34 mouse cellular contexts compared by ENCODE assay signal in the genomic region with DNA sequence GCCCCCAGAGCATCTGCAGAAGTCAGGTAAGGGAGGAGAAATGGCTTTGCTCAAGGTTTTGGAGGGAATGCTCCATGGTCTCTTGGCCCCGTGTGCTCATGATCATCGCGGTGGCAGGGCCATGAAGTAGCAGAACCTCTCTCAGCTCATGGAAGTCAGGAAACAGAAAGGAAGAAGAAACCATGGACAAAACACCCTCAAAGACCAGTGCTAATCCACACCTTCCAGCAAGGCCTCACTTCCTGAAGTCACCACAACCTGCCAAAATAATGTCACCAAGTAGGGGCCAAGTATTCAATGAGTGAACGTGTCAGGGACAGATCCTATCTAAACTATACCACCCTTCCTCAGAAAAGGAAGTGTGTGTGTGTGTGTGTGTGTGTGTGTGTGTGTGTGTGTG. TPM values are rescaled to one million over a fixed set of nuclear protein-coding genes. Genes with fewer than 3 reads are reported as not detected.
A peak's percentile ranks its signal among the peaks of the same experiment; 100 is the strongest.
DNase-seq lines count a peak whose midpoint lies in the region; ATAC-seq and TF ChIP-seq lines count a peak whose summit lies in the region.
"Had no signal": no experiment of that assay in that cellular context is flagged by ENCODE, and none has a peak within 500 bp of the region (broad histone marks: within the 10 kb centered on the region; RNA-seq: fewer than 3 reads in every experiment).

No protein-coding gene starts in this region.

- no peak for TF ChIP-seq EP300 in liver, postnatal 0 days (IDR thresholded peaks at IDR 0.05; ENCODE audit: low read depth)

- DNase-seq in liver, embryonic 13.5 days = no peak
- DNase-seq in liver, postnatal 0 days = no peak
- DNase-seq in 416B (ENCODE audit: low read depth) = peak; percentile 70
- peak; percentile 13 for DNase-seq in R1 (ENCODE audit: low read depth, low spot score)
- no peak for DNase-seq in kidney, adult 2 months
- no peak for DNase-seq in adrenal gland, postnatal 25 days
- DNase-seq: adrenal gland, adult 2 months; adrenal gland, postnatal 14 days; cerebellum, adult 11-12 months; cerebellum, adult 8-10 months; cerebellum, postnatal 10 days; cerebellum, postnatal 36 days; forebrain, postnatal 0 days; gastrocnemius, adult 2 months; gastrocnemius, postnatal 14 days; heart, adult 18-20 months; heart, postnatal 10 days; heart, postnatal 36 days had no signal

- TF ChIP-seq POLR2A in kidney, adult 2 months (IDR thresholded peaks at IDR 0.05; ENCODE audit: low read depth, low read length) = no peak

- H3K27ac ChIP-seq in liver, embryonic 13.5 days = peak overlapping the region; percentile 43; the same call in 1 of the 2 replicates
- no peak overlapping the region for H3K27ac ChIP-seq in liver, postnatal 0 days (ENCODE audit: low read depth)
- no peak overlapping the region for H3K27ac ChIP-seq in intestine, embryonic 15.5 days
- H3K27ac ChIP-seq in kidney, adult 2 months (ENCODE audit: insufficient read depth, low read depth, low read length) = no peak overlapping the region
- H3K27ac ChIP-seq: gastrocnemius, adult 2 months; heart, embryonic 15.5 days; hindbrain, embryonic 10.5 days; hindbrain, embryonic 13.5 days had no signal

- H3K4me2 ChIP-seq in liver, embryonic 13.5 days = no peak overlapping the region
- H3K4me2 ChIP-seq in liver, postnatal 0 days (ENCODE audit: low read depth, low read length) = no peak overlapping the region
- no peak overlapping the region for H3K4me2 ChIP-seq in intestine, embryonic 15.5 days (replicated peaks)
- H3K4me2 ChIP-seq: heart, embryonic 12.5 days; heart, embryonic 15.5 days; hindbrain, embryonic 13.5 days had no signal

- peaks cover 49% of the 10 kb centered on the region for H3K4me1 ChIP-seq in liver, embryonic 13.5 days (replicated peaks)
- peaks cover 10% of the 10 kb centered on the region for H3K4me1 ChIP-seq in liver, postnatal 0 days (ENCODE audit: insufficient read depth)
- no peaks in the 10 kb centered on the region for H3K4me1 ChIP-seq in intestine, embryonic 15.5 days (replicated peaks)
- H3K4me1 ChIP-seq in kidney, adult 2 months (ENCODE audit: control insufficient read depth, insufficient read depth, low read length) = no peaks in the 10 kb centered on the region
- H3K4me1 ChIP-seq: heart, embryonic 12.5 days; heart, embryonic 15.5 days; hindbrain, embryonic 13.5 days had no signal

- H3K36me3 ChIP-seq in liver, embryonic 13.5 days = no peaks in the 10 kb centered on the region
- H3K36me3 ChIP-seq in liver, postnatal 0 days (replicated peaks; ENCODE audit: insufficient read depth, low read length) = no peaks in the 10 kb centered on the region
- H3K36me3 ChIP-seq in intestine, embryonic 15.5 days = no peaks in the 10 kb centered on the region
- H3K36me3 ChIP-seq in kidney, adult 2 months (ENCODE audit: control insufficient read depth, insufficient read depth, low read length) = no peaks in the 10 kb centered on the region
- H3K36me3 ChIP-seq: heart, embryonic 12.5 days; heart, embryonic 15.5 days; hindbrain, embryonic 10.5 days; hindbrain, embryonic 13.5 days had no signal

- H3K27me3 ChIP-seq in liver, embryonic 13.5 days = peaks cover 23% of the 10 kb centered on the region; the same call in 1 of the 2 replicates
- no peaks in the 10 kb centered on the region for H3K27me3 ChIP-seq in liver, postnatal 0 days (ENCODE audit: insufficient read depth, low read length)
- no peaks in the 10 kb centered on the region for H3K27me3 ChIP-seq in intestine, embryonic 15.5 days (replicated peaks)
- H3K27me3 ChIP-seq in kidney, adult 2 months (replicated peaks; ENCODE audit: control insufficient read depth, insufficient read depth, low read length) = no peaks in the 10 kb centered on the region
- H3K27me3 ChIP-seq: heart, embryonic 15.5 days had no signal

- H3K9me3 ChIP-seq in liver, embryonic 13.5 days (replicated peaks) = no peaks in the 10 kb centered on the region
- H3K9me3 ChIP-seq in liver, postnatal 0 days (ENCODE audit: low read length) = no peaks in the 10 kb centered on the region
- H3K9me3 ChIP-seq in intestine, embryonic 15.5 days = no peaks in the 10 kb centered on the region
- H3K9me3 ChIP-seq: heart, embryonic 12.5 days; heart, embryonic 15.5 days; hindbrain, embryonic 10.5 days; hindbrain, embryonic 13.5 days had no signal

- ATAC-seq in liver, embryonic 13.5 days (ENCODE audit: low read depth) = no peak
- no peak for ATAC-seq in liver, postnatal 0 days
- ATAC-seq in granulocyte monocyte progenitor cell, adult 5-6 weeks (replicated peaks; ENCODE audit: poor library complexity, severe bottlenecking) = peak; percentile 14; the same call in 1 of the 2 replicates
- no peak for ATAC-seq in intestine, embryonic 15.5 days
- ATAC-seq: CD4-positive, CD25-positive, alpha-beta regulatory T cell, adult 4 months; forebrain, embryonic 14.5 days; forebrain, postnatal 0 days; hindbrain, embryonic 16.5 days had no signal

- WGBS in liver, embryonic 13.5 days (ENCODE audit: insufficient replicate concordance) = 43% methylated on average over 4 of the region's 4 CpGs
- 53% methylated on average over 4 of the region's 4 CpGs for WGBS in liver, postnatal 0 days (ENCODE audit: insufficient replicate concordance)
- WGBS in intestine, embryonic 15.5 days = 83% methylated on average over 4 of the region's 4 CpGs
- WGBS in kidney, adult 2 months = 83% methylated on average over 4 of the region's 4 CpGs

- no peak for TF ChIP-seq CTCF in liver, postnatal 0 days (IDR thresholded peaks at IDR 0.05; ENCODE audit: low read depth)
- no peak for TF ChIP-seq CTCF in kidney, adult 2 months (conservative IDR thresholded peaks at IDR 0.05; ENCODE audit: insufficient read depth, insufficient read length, low read depth, low read length)

- no peak overlapping the region for H3K9ac ChIP-seq in liver, embryonic 13.5 days
- H3K9ac ChIP-seq in liver, postnatal 0 days (replicated peaks) = no peak overlapping the region
- no peak overlapping the region for H3K9ac ChIP-seq in intestine, embryonic 15.5 days
- H3K9ac ChIP-seq: forebrain, postnatal 0 days; heart, embryonic 12.5 days; heart, embryonic 15.5 days; hindbrain, embryonic 13.5 days had no signal

- H3K4me3 ChIP-seq in liver, embryonic 13.5 days (replicated peaks) = no peak overlapping the region
- no peak overlapping the region for H3K4me3 ChIP-seq in liver, postnatal 0 days (ENCODE audit: low read depth, low read length)
- no peak overlapping the region for H3K4me3 ChIP-seq in intestine, embryonic 15.5 days (replicated peaks)
- H3K4me3 ChIP-seq in kidney, adult 2 months (ENCODE audit: insufficient read depth, low read depth, low read length) = no peak overlapping the region
- H3K4me3 ChIP-seq: gastrocnemius, adult 2 months; heart, embryonic 12.5 days; heart, embryonic 15.5 days; hindbrain, embryonic 10.5 days; hindbrain, embryonic 13.5 days had no signal

RNA-seq across cellular contexts. Expression of gene Gm9844, which starts 0.8 kb away (rescaled TPM):
- 1.9 and 2.5 TPM in 2 replicates for polyA plus RNA-seq in liver, embryonic 13.5 days (2015; fragmentation: Nextera tagmentation; extraction: Ambion mirVana)
- polyA plus RNA-seq in liver, postnatal 0 days (2015; fragmentation: Nextera tagmentation; extraction: Ambion mirVana) = 1.6 and 2.7 TPM in 2 replicates
- 3.2 and 7.1 TPM in 2 replicates for total RNA-seq in granulocyte monocyte progenitor cell, adult 5-6 weeks (2014; fragmentation: Nextera tagmentation)
- total RNA-seq in granulocyte monocyte progenitor cell, adult 5-6 weeks (2017) = 3.6 and 12.8 TPM in 2 replicates
- 17.2 and 17.8 TPM in 2 replicates for polyA plus RNA-seq in intestine, embryonic 15.5 days (2015; fragmentation: Nextera tagmentation; extraction: Ambion mirVana)
- polyA plus RNA-seq in kidney, adult 2 months (2012; rRNA removed) = 0.94 and 2.2 TPM in 2 replicates
- total RNA-seq in adrenal gland, postnatal 25 days (2021) = 0.94 TPM in 1 of 2 replicates, not detected in the other
- total RNA-seq: gastrocnemius, adult 2 months; heart, adult 18-20 months; heart, postnatal 36 days had no signal
- polyA plus RNA-seq: adrenal gland, adult 2 months had no signal

RNA-seq across cellular contexts. Expression of gene Lypd4, which starts 6.9 kb away (rescaled TPM):
- polyA plus RNA-seq in liver, embryonic 13.5 days (2015; fragmentation: Nextera tagmentation; extraction: Ambion mirVana) = not detected in 2 replicates
- polyA plus RNA-seq in liver, postnatal 0 days (2015; fragmentation: Nextera tagmentation; extraction: Ambion mirVana) = not detected in 2 replicates
- total RNA-seq in granulocyte monocyte progenitor cell, adult 5-6 weeks (2014; fragmentation: Nextera tagmentation) = not detected in 2 replicates
- not detected in 2 replicates for total RNA-seq in granulocyte monocyte progenitor cell, adult 5-6 weeks (2017)
- not detected in 2 replicates for polyA plus RNA-seq in intestine, embryonic 15.5 days (2015; fragmentation: Nextera tagmentation; extraction: Ambion mirVana)
- 0.14 and 0.23 TPM in 2 replicates for polyA plus RNA-seq in kidney, adult 2 months (2012; rRNA removed)
- total RNA-seq in adrenal gland, postnatal 25 days (2021) = not detected in 2 replicates
- total RNA-seq: adrenal gland, adult 2 months; adrenal gland, postnatal 14 days; forebrain, postnatal 0 days; gastrocnemius, adult 2 months; gastrocnemius, postnatal 14 days; gastrocnemius, postnatal 4 days; heart, adult 18-20 months; heart, postnatal 10 days; heart, postnatal 36 days had no signal
- polyA plus RNA-seq: adrenal gland, adult 2 months; brain, embryonic 14.5 days; C2C12; CD4-positive, CD25-positive, alpha-beta regulatory T cell, adult 4 months; embryonic facial prominence, embryonic 11.5 days; embryonic facial prominence, embryonic 14.5 days; forebrain, embryonic 11.5 days; forebrain, embryonic 14.5 days; forebrain, postnatal 0 days; frontal cortex, adult 2 months; heart, embryonic 12.5 days; heart, embryonic 15.5 days; hindbrain, embryonic 10.5 days; hindbrain, embryonic 13.5 days had no signal

RNA-seq across cellular contexts. Expression of gene Dmrtc2, which starts 7.0 kb away (rescaled TPM):
- polyA plus RNA-seq in liver, embryonic 13.5 days (2015; fragmentation: Nextera tagmentation; extraction: Ambion mirVana) = not detected in 2 replicates
- not detected in 2 replicates for polyA plus RNA-seq in liver, postnatal 0 days (2015; fragmentation: Nextera tagmentation; extraction: Ambion mirVana)
- not detected in 2 replicates for total RNA-seq in granulocyte monocyte progenitor cell, adult 5-6 weeks (2014; fragmentation: Nextera tagmentation)
- not detected in 2 replicates for total RNA-seq in granulocyte monocyte progenitor cell, adult 5-6 weeks (2017)
- not detected in 2 replicates for polyA plus RNA-seq in intestine, embryonic 15.5 days (2015; fragmentation: Nextera tagmentation; extraction: Ambion mirVana)
- polyA plus RNA-seq in kidney, adult 2 months (2012; rRNA removed) = 0.11 TPM in 1 of 2 replicates, not detected in the other
- total RNA-seq in adrenal gland, postnatal 25 days (2021) = not detected in 2 replicates
- total RNA-seq: adrenal gland, adult 2 months; adrenal gland, postnatal 14 days; forebrain, postnatal 0 days; gastrocnemius, adult 2 months; gastrocnemius, postnatal 14 days; gastrocnemius, postnatal 4 days; heart, adult 18-20 months; heart, postnatal 10 days; heart, postnatal 36 days had no signal
- polyA plus RNA-seq: adrenal gland, adult 2 months; C2C12; CD4-positive, CD25-positive, alpha-beta regulatory T cell, adult 4 months; embryonic facial prominence, embryonic 11.5 days; embryonic facial prominence, embryonic 14.5 days; forebrain, embryonic 11.5 days; forebrain, embryonic 14.5 days; frontal cortex, adult 2 months; heart, embryonic 12.5 days; heart, embryonic 15.5 days; hindbrain, embryonic 10.5 days had no signal

RNA-seq across cellular contexts. Expression of gene Rps19, which starts 21.3 kb away (rescaled TPM):
- 1,483 and 1,612 TPM in 2 replicates for polyA plus RNA-seq in liver, embryonic 13.5 days (2015; fragmentation: Nextera tagmentation; extraction: Ambion mirVana)
- polyA plus RNA-seq in liver, postnatal 0 days (2015; fragmentation: Nextera tagmentation; extraction: Ambion mirVana) = 1,140 and 1,164 TPM in 2 replicates
- 4,360 and 4,453 TPM in 2 replicates for total RNA-seq in granulocyte monocyte progenitor cell, adult 5-6 weeks (2014; fragmentation: Nextera tagmentation)
- total RNA-seq in granulocyte monocyte progenitor cell, adult 5-6 weeks (2017) = 1,417 and 1,663 TPM in 2 replicates
- polyA plus RNA-seq in intestine, embryonic 15.5 days (2015; fragmentation: Nextera tagmentation; extraction: Ambion mirVana) = 2,486 and 2,546 TPM in 2 replicates
- polyA plus RNA-seq in kidney, adult 2 months (2012; rRNA removed) = 468 and 618 TPM in 2 replicates
- total RNA-seq in adrenal gland, postnatal 25 days (2021) = 564 and 876 TPM in 2 replicates

RNA-seq across cellular contexts. Expression of gene Cd79a, which starts 34.3 kb away (rescaled TPM):
- 0.51 and 0.61 TPM in 2 replicates for polyA plus RNA-seq in liver, embryonic 13.5 days (2015; fragmentation: Nextera tagmentation; extraction: Ambion mirVana)
- polyA plus RNA-seq in liver, postnatal 0 days (2015; fragmentation: Nextera tagmentation; extraction: Ambion mirVana) = 32.0 and 34.0 TPM in 2 replicates
- not detected in 2 replicates for total RNA-seq in granulocyte monocyte progenitor cell, adult 5-6 weeks (2014; fragmentation: Nextera tagmentation)
- total RNA-seq in granulocyte monocyte progenitor cell, adult 5-6 weeks (2017) = not detected in 2 replicates
- polyA plus RNA-seq in intestine, embryonic 15.5 days (2015; fragmentation: Nextera tagmentation; extraction: Ambion mirVana) = 0.19 and 0.29 TPM in 2 replicates
- polyA plus RNA-seq in kidney, adult 2 months (2012; rRNA removed) = 2.0 and 27.1 TPM in 2 replicates
- 0.91 and 1.0 TPM in 2 replicates for total RNA-seq in adrenal gland, postnatal 25 days (2021)
- total RNA-seq: gastrocnemius, adult 2 months had no signal
- polyA plus RNA-seq: forebrain, embryonic 14.5 days had no signal

Comparison
In these comparisons a context has a peak if more than half of its experiments do, and no peak if none do; other contexts are left out.
1. DNase-seq: peak in 416B (single experiment) and R1 (single experiment); none in liver, embryonic 13.5 days (single experiment), liver, postnatal 0 days (single experiment), kidney, adult 2 months (single experiment) and adrenal gland, postnatal 25 days (single experiment).